Mouse (Mus musculus) liver, embryonic 16.5 days (tissue): ENCODE results near the gene Slc3a2. TPM values are rescaled to one million over a fixed set of nuclear protein-coding genes. Genes with fewer than 3 reads are reported as not detected.

ENCODE experiments used
- ATAC-seq: fragments of 200-750 bp; cut with Nextera tagmentation; 2 replicates; pipeline ENCODE4 v1.8.0; 2017; ENCODE audit warnings: low read depth, mild to moderate bottlenecking, moderate number of reproducible peaks, moderate library complexity
- H3K27ac ChIP-seq: fragments of 300-500 bp; sonication (generic); 2 replicates; pipeline ENCODE4 v1.5.1; 2014; ENCODE audit warnings: mild to moderate bottlenecking, low read length
- H3K27me3 ChIP-seq: fragments of 300-500 bp; sonication (generic); 2 replicates; pipeline ENCODE4 v1.6.1; 2014; ENCODE audit warnings: low read depth, low read length, mixed read lengths; ENCODE audit not compliant: control insufficient read depth, insufficient read depth
- H3K36me3 ChIP-seq: fragments of 300-500 bp; sonication (generic); 2 replicates; pipeline ENCODE4 v1.6.1; 2014; ENCODE audit warnings: mild to moderate bottlenecking; ENCODE audit not compliant: control insufficient read depth, insufficient read depth
- H3K4me1 ChIP-seq: fragments of 300-500 bp; sonication (generic); 2 replicates; pipeline ENCODE4 v1.6.1; 2014; ENCODE audit warnings: low read depth, low read length, mixed read lengths; ENCODE audit not compliant: control insufficient read depth
- H3K4me2 ChIP-seq: fragments of 300-500 bp; sonication (generic); 2 replicates; pipeline ENCODE4 v1.6.1; 2014; ENCODE audit warnings: low read depth, low read length, mixed read lengths
- H3K4me3 ChIP-seq: fragments of 300-500 bp; sonication (generic); 2 replicates; pipeline ENCODE4 v1.5.1; 2014; ENCODE audit warnings: low read depth, mild to moderate bottlenecking, low read length
- H3K9ac ChIP-seq: fragments of 300-500 bp; sonication (generic); 2 replicates; pipeline ENCODE4 v1.6.1; 2014; ENCODE audit warnings: low read depth, low read length
- H3K9me3 ChIP-seq: fragments of 300-500 bp; sonication (generic); replicated peaks from 2 replicates; pipeline ENCODE4 v1.6.1; 2016; ENCODE audit warnings: low read length; ENCODE audit not compliant: control insufficient read depth
- WGBS: fragments of 180-500 bp; shearing (Covaris S2); extraction: QIAGEN DNeasy Blood & Tissue Kit; methylation state at CpG from one replicate; pipeline ENCODE4 v1.1.7; 2014; ENCODE audit not compliant: insufficient replicate concordance; 5-methylcytosine and 5-hydroxymethylcytosine counted together
- polyA plus RNA-seq: library from polyadenylated mRNA; unstranded; fragments of >200 nt; fragmentation: Nextera tagmentation; extraction: Ambion mirVana; gene quantifications from 2 replicates; pipeline ENCODE4 v1.2.1, GENCODE M21; 2015

The Slc3a2 gene
- polyA plus RNA-seq, 1 experiment from 2014 or later: 137 TPM

DNA sequence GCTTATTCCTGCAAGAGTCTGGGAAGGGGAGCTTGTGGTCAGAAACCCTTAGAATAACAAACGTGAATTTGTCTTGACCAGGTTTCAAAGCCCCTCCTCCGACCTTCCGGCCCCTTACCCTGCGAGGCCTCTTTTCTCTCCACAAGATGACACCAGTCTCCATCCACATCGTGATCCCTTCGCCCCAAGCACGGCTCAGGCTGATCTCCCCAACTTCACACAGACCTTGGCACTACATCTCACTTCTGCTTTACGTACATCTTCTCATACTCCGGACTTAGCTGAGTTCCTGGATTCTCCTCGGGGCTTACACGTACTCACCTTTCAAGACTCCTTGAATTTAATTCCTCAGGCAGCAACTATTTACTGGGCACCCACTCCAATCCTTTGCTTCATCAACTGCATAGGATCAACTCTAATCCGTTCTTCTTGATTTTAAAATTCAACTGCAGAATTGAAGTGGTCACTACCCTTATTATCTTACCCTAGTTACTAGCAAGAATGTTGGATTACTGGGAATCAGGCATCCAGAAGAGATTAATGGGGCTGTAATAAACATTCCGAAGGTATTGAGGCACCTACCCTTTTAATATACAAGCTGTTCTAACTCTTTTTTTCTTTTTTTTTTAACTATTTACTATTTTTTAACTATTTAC, 9.0 kb downstream of the Slc3a2 start:
- ATAC-seq: no peak
- Histone ChIP-seq H3K36me3 (peaks cover 35% of the 10 kb centered on the region), H3K4me1 (peaks cover 62% of the 10 kb centered on the region), H3K9ac (peak overlapping the region; percentile 95), H3K9me3 (no peaks in the 10 kb centered on the region), H3K4me2 (peak overlapping the region; percentile 53), H3K4me3 (peak overlapping the region; percentile 88), H3K27ac (peak overlapping the region; percentile 92), H3K27me3 (no peaks in the 10 kb centered on the region)
- 7% methylated on average over 13 of the region's 13 CpGs for WGBS

DNA sequence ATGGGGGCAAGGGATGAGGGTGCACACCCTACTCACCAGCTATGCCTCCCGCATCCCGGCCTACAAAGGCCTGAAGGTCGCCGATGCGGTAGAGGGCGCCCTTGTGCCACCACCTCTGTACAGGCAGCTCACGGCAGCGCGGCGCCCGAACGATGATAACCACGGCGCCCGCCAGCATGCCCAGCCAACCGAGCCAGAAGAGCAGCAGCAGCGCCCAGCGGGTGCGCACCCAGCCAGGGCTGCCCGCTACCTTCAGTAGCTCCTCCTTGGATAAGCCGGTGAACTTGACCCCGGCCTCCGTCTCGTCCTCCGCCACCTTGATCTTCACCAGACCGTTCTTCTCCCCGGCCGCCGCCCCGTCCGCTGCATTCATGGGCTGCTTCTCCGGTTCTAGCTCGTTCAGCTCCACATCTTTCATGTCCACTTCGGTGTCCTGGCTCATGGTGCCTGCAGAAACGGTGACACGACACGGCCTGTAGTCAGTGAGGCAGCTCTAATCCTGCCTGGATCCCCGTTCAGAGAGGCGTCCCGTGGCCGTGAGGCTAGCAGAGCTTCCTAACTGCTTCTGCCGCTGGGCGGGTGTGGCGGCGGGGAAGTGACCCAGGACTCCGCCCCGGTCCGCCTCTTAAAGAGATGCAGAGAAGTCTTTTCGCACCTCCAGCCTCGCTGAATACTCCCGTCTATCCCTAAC, 9.7 kb downstream of the Slc3a2 start:
- Histone ChIP-seq H3K36me3 (peaks cover 41% of the 10 kb centered on the region), H3K4me2 (peak overlapping the region; percentile 58), H3K4me3 (peak overlapping the region; percentile 88), H3K27ac (peak overlapping the region; percentile 92), H3K4me1 (peaks cover 63% of the 10 kb centered on the region), H3K9me3 (no peaks in the 10 kb centered on the region), H3K27me3 (no peaks in the 10 kb centered on the region), H3K9ac (peak overlapping the region; percentile 95)
- under 1% methylated on average over 51 of the region's 51 CpGs for WGBS
- peak; percentile 82 for ATAC-seq

DNA sequence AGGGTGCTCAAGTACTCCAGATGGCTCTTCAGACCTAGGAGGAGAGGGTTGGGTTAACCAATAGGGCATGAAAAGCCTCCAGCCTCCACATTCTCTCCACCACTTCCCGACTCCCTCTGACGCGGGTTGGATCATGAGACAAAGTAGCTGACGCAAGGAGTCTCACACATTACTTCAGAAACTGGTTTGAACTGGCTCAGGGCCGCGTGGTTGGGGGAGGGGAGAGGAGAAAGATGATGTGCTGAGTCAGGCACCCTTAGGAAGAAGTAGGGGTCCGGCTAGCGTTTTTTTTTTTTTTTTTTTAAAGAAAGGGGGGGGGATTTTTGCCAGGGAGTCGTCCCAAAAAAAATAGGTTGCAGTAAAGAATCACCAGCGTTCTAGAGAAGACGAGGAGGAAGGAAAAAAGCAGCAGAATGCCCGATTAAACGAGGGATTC, 10.3 kb downstream of the Slc3a2 start:
- 1% methylated on average over 13 of the region's 13 CpGs for WGBS
- Histone ChIP-seq H3K9ac (peak overlapping the region; percentile 95), H3K9me3 (no peaks in the 10 kb centered on the region), H3K4me3 (peak overlapping the region; percentile 88), H3K36me3 (peaks cover 47% of the 10 kb centered on the region), H3K4me2 (peak overlapping the region; percentile 58), H3K27ac (peak overlapping the region; percentile 92), H3K4me1 (peaks cover 66% of the 10 kb centered on the region), H3K27me3 (no peaks in the 10 kb centered on the region)
- ATAC-seq: peak; percentile 20

DNA sequence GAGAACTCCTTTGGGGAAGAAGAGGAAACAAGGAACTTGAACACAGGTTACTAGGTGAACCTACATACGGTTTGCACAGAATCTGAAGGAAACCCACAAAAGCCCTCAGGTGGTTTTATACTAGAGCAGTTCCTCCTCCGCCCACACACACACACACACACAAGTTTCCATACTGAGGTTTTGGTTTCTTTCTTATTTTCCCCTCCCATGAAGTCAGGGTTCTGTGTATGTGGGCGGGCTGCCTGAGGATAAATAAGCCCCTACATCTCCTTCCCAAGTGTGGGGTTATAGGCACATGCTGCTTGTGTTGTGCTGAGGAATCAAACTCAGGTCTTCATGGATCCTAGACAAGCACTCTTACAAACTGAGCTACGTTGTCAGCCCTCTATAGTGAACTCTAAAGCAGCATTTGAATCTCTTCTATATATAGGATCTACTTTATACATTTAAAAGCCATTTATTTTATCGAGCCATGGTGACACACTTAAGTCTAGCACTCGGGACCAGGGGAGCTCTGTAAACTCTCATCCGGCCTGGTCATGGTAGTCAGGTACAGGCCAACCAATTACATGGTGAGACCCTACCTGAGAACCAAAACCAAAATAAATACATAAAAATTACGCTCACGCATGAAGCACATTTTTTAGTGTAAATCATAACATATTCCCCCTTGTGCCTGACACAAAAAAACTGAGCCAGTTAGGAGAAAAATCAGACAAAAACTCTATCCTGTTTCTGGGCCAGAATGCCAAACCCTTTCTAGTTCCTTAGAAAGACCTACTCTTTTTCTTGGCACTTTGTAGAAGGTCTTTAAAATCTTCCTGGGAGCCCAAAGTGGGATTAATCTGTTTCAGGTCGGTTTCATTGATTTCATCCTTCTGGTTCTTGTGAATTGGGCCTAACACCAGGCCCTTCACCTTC, 11.0 kb downstream of the Slc3a2 start:
- H3K27me3 ChIP-seq: no peaks in the 10 kb centered on the region
- H3K9ac ChIP-seq: peak overlapping the region; percentile 95
- peak overlapping the region; percentile 58 for H3K4me2 ChIP-seq
- H3K27ac ChIP-seq: peak overlapping the region; percentile 92
- H3K9me3 ChIP-seq: no peaks in the 10 kb centered on the region
- peaks cover 64% of the 10 kb centered on the region for H3K4me1 ChIP-seq
- ATAC-seq: no peak
- H3K4me3 ChIP-seq: peak overlapping the region; percentile 88
- WGBS: 30% methylated on average over 10 of the region's 10 CpGs
- peaks cover 54% of the 10 kb centered on the region for H3K36me3 ChIP-seq

DNA sequence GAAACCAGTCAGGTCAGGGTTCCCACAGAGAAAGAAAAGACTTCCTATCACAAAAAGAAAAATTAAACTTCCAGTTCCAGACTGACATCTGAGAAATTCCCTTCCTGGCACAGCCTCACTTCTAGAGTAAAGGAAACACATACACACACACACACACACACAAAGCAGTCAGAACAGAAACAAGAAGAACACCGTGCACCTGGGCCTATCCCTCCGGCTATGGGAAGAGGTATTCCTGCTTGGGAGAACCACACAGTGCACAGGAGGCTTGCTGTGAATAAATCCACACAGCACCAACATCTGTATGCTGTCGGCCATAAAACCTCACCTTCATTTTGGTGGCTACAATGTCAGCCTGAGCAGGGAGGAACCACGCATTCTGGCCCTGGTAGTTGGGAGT, 11.7 kb downstream of the Slc3a2 start:
- H3K9me3 ChIP-seq: no peaks in the 10 kb centered on the region
- WGBS: 59% methylated on average over 4 of the region's 4 CpGs
- no peaks in the 10 kb centered on the region for H3K27me3 ChIP-seq
- H3K36me3 ChIP-seq: peaks cover 60% of the 10 kb centered on the region
- ATAC-seq: no peak
- H3K4me3 ChIP-seq: peak overlapping the region; percentile 88
- peak overlapping the region; percentile 95 for H3K9ac ChIP-seq
- H3K4me2 ChIP-seq: peak overlapping the region; percentile 58
- peak overlapping the region; percentile 92 for H3K27ac ChIP-seq
- H3K4me1 ChIP-seq: peaks cover 63% of the 10 kb centered on the region

DNA sequence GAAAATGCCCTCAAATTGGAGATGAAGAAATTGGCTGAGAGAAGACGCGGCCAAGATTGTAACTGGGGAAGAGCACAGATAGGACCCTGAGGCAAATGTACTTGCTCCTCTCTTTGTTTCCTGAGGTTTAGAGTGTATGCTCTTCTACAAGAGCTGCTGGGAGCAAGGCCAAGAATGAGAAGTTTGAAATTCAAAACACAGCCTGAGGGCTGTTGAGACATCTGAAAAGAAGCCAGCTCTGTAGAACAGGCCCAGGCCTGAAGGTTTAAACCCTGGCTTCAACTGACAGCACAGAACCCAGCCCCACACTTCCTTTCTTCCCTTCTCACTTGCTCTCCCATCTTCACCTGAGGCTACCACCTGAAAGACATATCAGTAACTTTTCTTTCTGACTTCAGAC, 13.1 kb downstream of the Slc3a2 start:
- Histone ChIP-seq H3K27ac (no peak overlapping the region), H3K9ac (peak overlapping the region; percentile 19; the same call in 1 of the 2 replicates), H3K9me3 (no peaks in the 10 kb centered on the region), H3K36me3 (peaks cover 62% of the 10 kb centered on the region), H3K4me2 (peak overlapping the region; percentile 58), H3K27me3 (no peaks in the 10 kb centered on the region), H3K4me3 (peak overlapping the region; percentile 88; the same call in 1 of the 2 replicates), H3K4me1 (peaks cover 51% of the 10 kb centered on the region)
- WGBS: 96% methylated on average over 2 of the region's 2 CpGs
- no peak for ATAC-seq

DNA sequence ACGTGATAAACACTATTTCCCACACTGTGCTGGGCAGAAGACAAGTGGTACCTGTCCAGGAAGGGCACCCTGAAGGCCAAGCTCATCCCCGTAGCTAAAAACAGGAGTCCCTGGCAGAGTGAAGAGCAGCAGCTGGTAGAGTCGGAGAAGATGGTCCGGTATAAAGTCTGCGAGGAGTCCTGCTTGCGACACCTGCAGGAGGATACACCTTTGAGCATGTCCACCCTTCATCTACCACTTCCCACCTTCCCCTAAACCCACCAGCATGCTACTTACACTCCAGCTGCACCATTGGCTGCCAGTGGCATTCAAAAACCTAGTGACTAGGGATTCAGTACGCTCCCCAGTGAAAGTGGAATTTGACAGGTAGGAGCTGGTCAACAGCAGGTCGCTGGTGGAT, 14.2 kb downstream of the Slc3a2 start:
- Histone ChIP-seq H3K4me3 (no peak overlapping the region), H3K27ac (no peak overlapping the region), H3K9ac (no peak overlapping the region), H3K4me1 (peaks cover 47% of the 10 kb centered on the region), H3K9me3 (no peaks in the 10 kb centered on the region), H3K27me3 (no peaks in the 10 kb centered on the region), H3K4me2 (no peak overlapping the region), H3K36me3 (peaks cover 62% of the 10 kb centered on the region)
- WGBS: 88% methylated on average over 8 of the region's 8 CpGs
- ATAC-seq: no peak

DNA sequence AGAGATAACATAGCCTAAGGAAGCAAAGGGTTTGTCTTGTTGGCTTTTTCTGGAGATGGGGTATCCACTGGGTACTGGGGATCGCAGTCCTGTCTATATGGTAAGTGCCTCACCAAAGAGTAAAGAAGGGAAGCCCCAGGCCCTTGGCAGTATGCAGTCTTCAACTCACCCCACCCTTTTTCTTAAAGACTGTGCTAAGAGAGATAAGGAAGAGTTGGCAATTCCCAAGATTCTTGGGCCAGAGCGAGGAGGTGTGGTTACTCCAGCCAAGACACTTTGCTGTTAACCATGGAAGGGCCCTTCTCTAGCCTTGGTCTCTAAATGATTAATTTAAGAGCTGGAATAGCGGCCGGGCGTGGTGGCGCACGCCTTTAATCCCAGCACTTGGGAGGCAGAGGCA, 16.2 kb downstream of the Slc3a2 start:
- WGBS: 77% methylated on average over 7 of the region's 7 CpGs
- H3K27ac ChIP-seq: 0 out of 2 replicates have a peak overlapping the region, but pooled peaks have one; percentile 8
- no peak overlapping the region for H3K4me2 ChIP-seq
- H3K4me1 ChIP-seq: peaks cover 43% of the 10 kb centered on the region
- no peaks in the 10 kb centered on the region for H3K9me3 ChIP-seq
- H3K9ac ChIP-seq: no peak overlapping the region
- ATAC-seq: peak; percentile 59
- no peaks in the 10 kb centered on the region for H3K27me3 ChIP-seq
- no peak overlapping the region for H3K4me3 ChIP-seq
- peaks cover 55% of the 10 kb centered on the region for H3K36me3 ChIP-seq
